Mouse (Mus musculus): ENCODE data around the gene Gab2. TPM values are rescaled to one million over a fixed set of nuclear protein-coding genes. Genes with fewer than 3 reads are reported as not detected.

Gene Gab2
- polyA plus RNA-seq, 1 experiment, result 1.8 TPM

- TF ChIP-seq CTCF (IDR thresholded peaks at IDR 0.05; ENCODE audit: control insufficient read depth, insufficient read depth, insufficient read length), result no peak
- no peak for TF ChIP-seq MAX (IDR thresholded peaks at IDR 0.05)
- no peak for TF ChIP-seq MYOD1 (IDR thresholded peaks at IDR 0.05; ENCODE audit: control insufficient read depth, insufficient read length, low read depth)
- no peak for TF ChIP-seq USF1 (IDR thresholded peaks at IDR 0.05; ENCODE audit: low read depth)
- TF ChIP-seq MYOG (IDR thresholded peaks at IDR 0.05; ENCODE audit: control insufficient read depth, extremely low read depth, insufficient read length), result no peak
- no peak for TF ChIP-seq CEBPB (IDR thresholded peaks at IDR 0.05; ENCODE audit: low read depth)
- Histone ChIP-seq H3K79me2 (ENCODE audit: control insufficient read depth, insufficient read depth) (no peaks in the 10 kb centered on the region), H3K4me3 (ENCODE audit: insufficient read depth, poor library complexity, severe bottlenecking) (no peak overlapping the region), H3K27me3 (ENCODE audit: control insufficient read depth, insufficient read depth, insufficient read length) (no peaks in the 10 kb centered on the region), H3K79me3 (ENCODE audit: low read depth) (no peaks in the 10 kb centered on the region), H3ac (ENCODE audit: control insufficient read depth, insufficient read length, low read depth) (no peak overlapping the region), H3K36me3 (ENCODE audit: control insufficient read depth, insufficient read depth) (no peaks in the 10 kb centered on the region)
These were observed 253.0 kb downstream of the Gab2 start for GRCm38 (mm10) chr7:97334406-97334805.

GRCm38 (mm10) chr7:97336678-97337077, 255.3 kb downstream of the Gab2 start:
- no peaks in the 10 kb centered on the region for H3K27me3 ChIP-seq (ENCODE audit: control insufficient read depth, insufficient read depth, insufficient read length)
- H3K4me3 ChIP-seq (ENCODE audit: insufficient read depth, poor library complexity, severe bottlenecking), result no peak overlapping the region
- no peaks in the 10 kb centered on the region for H3K36me3 ChIP-seq (ENCODE audit: control insufficient read depth, insufficient read depth)
- H3ac ChIP-seq (ENCODE audit: control insufficient read depth, insufficient read length, low read depth), result no peak overlapping the region
- H3K79me3 ChIP-seq (ENCODE audit: low read depth), result no peaks in the 10 kb centered on the region
- TF ChIP-seq USF1 (IDR thresholded peaks at IDR 0.05; ENCODE audit: low read depth) (no peak), MAX (IDR thresholded peaks at IDR 0.05) (no peak), MYOG (IDR thresholded peaks at IDR 0.05; ENCODE audit: control insufficient read depth, extremely low read depth, insufficient read length) (no peak), CEBPB (IDR thresholded peaks at IDR 0.05; ENCODE audit: low read depth) (no peak), FOSL1 (IDR thresholded peaks at IDR 0.05; ENCODE audit: insufficient read depth, low read length, poor library complexity, severe bottlenecking) (no peak), MYOD1 (IDR thresholded peaks at IDR 0.05; ENCODE audit: control insufficient read depth, insufficient read length, low read depth) (no peak), CTCF (IDR thresholded peaks at IDR 0.05; ENCODE audit: control insufficient read depth, insufficient read depth, insufficient read length) (no peak)
- H3K79me2 ChIP-seq (ENCODE audit: control insufficient read depth, insufficient read depth), result no peaks in the 10 kb centered on the region

GRCm38 (mm10) chr7:97338593-97338992, 257.2 kb downstream of the Gab2 start:
- no peak for TF ChIP-seq CTCF (IDR thresholded peaks at IDR 0.05; ENCODE audit: control insufficient read depth, insufficient read depth, insufficient read length)
- TF ChIP-seq CEBPB (IDR thresholded peaks at IDR 0.05; ENCODE audit: low read depth), result no peak
- no peak for TF ChIP-seq USF1 (IDR thresholded peaks at IDR 0.05; ENCODE audit: low read depth)
- no peak for TF ChIP-seq MAX (IDR thresholded peaks at IDR 0.05)
- no peak for TF ChIP-seq FOSL1 (IDR thresholded peaks at IDR 0.05; ENCODE audit: insufficient read depth, low read length, poor library complexity, severe bottlenecking)
- no peak for TF ChIP-seq MYOD1 (IDR thresholded peaks at IDR 0.05; ENCODE audit: control insufficient read depth, insufficient read length, low read depth)
- TF ChIP-seq MYOG (IDR thresholded peaks at IDR 0.05; ENCODE audit: control insufficient read depth, extremely low read depth, insufficient read length), result no peak
- H3K79me3 ChIP-seq (ENCODE audit: low read depth), result no peaks in the 10 kb centered on the region

GRCm38 (mm10) chr7:97339623-97340022, 258.2 kb downstream of the Gab2 start:
- no peak for TF ChIP-seq USF1 (IDR thresholded peaks at IDR 0.05; ENCODE audit: low read depth)
- TF ChIP-seq CEBPB (IDR thresholded peaks at IDR 0.05; ENCODE audit: low read depth), result no peak
- TF ChIP-seq FOSL1 (IDR thresholded peaks at IDR 0.05; ENCODE audit: insufficient read depth, low read length, poor library complexity, severe bottlenecking), result no peak
- Histone ChIP-seq H3K36me3 (ENCODE audit: control insufficient read depth, insufficient read depth) (no peaks in the 10 kb centered on the region), H3K79me3 (ENCODE audit: low read depth) (no peaks in the 10 kb centered on the region), H3K4me3 (ENCODE audit: insufficient read depth, poor library complexity, severe bottlenecking) (no peak overlapping the region), H3K79me2 (ENCODE audit: control insufficient read depth, insufficient read depth) (no peaks in the 10 kb centered on the region), H3K27me3 (ENCODE audit: control insufficient read depth, insufficient read depth, insufficient read length) (no peaks in the 10 kb centered on the region), H3ac (ENCODE audit: control insufficient read depth, insufficient read length, low read depth) (no peak overlapping the region)

More at GRCm38 (mm10) chr7:97338593-97338992, 257.2 kb downstream of the Gab2 start:
- Histone ChIP-seq H3ac (ENCODE audit: control insufficient read depth, insufficient read length, low read depth) (no peak overlapping the region), H3K36me3 (ENCODE audit: control insufficient read depth, insufficient read depth) (no peaks in the 10 kb centered on the region), H3K4me3 (ENCODE audit: insufficient read depth, poor library complexity, severe bottlenecking) (no peak overlapping the region), H3K79me2 (ENCODE audit: control insufficient read depth, insufficient read depth) (no peaks in the 10 kb centered on the region), H3K27me3 (ENCODE audit: control insufficient read depth, insufficient read depth, insufficient read length) (no peaks in the 10 kb centered on the region)

GRCm38 (mm10) chr7:97340907-97341849, 259.8 kb downstream of the Gab2 start:
- Histone ChIP-seq H3K79me2 (ENCODE audit: control insufficient read depth, insufficient read depth) (no peaks in the 10 kb centered on the region), H3K79me3 (ENCODE audit: low read depth) (no peaks in the 10 kb centered on the region)
- no peak for TF ChIP-seq MAX (IDR thresholded peaks at IDR 0.05)
- no peak for TF ChIP-seq CTCF (IDR thresholded peaks at IDR 0.05; ENCODE audit: control insufficient read depth, insufficient read depth, insufficient read length)

GRCm38 (mm10) chr7:97342961-97343360, 261.6 kb downstream of the Gab2 start:
- H3K36me3 ChIP-seq (ENCODE audit: control insufficient read depth, insufficient read depth), result no peaks in the 10 kb centered on the region
- H3ac ChIP-seq (ENCODE audit: control insufficient read depth, insufficient read length, low read depth), result no peak overlapping the region
- H3K79me2 ChIP-seq (ENCODE audit: control insufficient read depth, insufficient read depth), result no peaks in the 10 kb centered on the region
- no peaks in the 10 kb centered on the region for H3K27me3 ChIP-seq (ENCODE audit: control insufficient read depth, insufficient read depth, insufficient read length)
- H3K4me3 ChIP-seq (ENCODE audit: insufficient read depth, poor library complexity, severe bottlenecking), result no peak overlapping the region
- no peaks in the 10 kb centered on the region for H3K79me3 ChIP-seq (ENCODE audit: low read depth)
- TF ChIP-seq MYOD1 (IDR thresholded peaks at IDR 0.05; ENCODE audit: control insufficient read depth, insufficient read length, low read depth) (no peak), FOSL1 (IDR thresholded peaks at IDR 0.05; ENCODE audit: insufficient read depth, low read length, poor library complexity, severe bottlenecking) (no peak), CEBPB (IDR thresholded peaks at IDR 0.05; ENCODE audit: low read depth) (no peak), MAX (IDR thresholded peaks at IDR 0.05) (no peak), USF1 (IDR thresholded peaks at IDR 0.05; ENCODE audit: low read depth) (no peak), CTCF (IDR thresholded peaks at IDR 0.05; ENCODE audit: control insufficient read depth, insufficient read depth, insufficient read length) (no peak), MYOG (IDR thresholded peaks at IDR 0.05; ENCODE audit: control insufficient read depth, extremely low read depth, insufficient read length) (no peak)

More at GRCm38 (mm10) chr7:97340907-97341849, 259.8 kb downstream of the Gab2 start:
- no peaks in the 10 kb centered on the region for H3K36me3 ChIP-seq (ENCODE audit: control insufficient read depth, insufficient read depth)
- no peaks in the 10 kb centered on the region for H3K27me3 ChIP-seq (ENCODE audit: control insufficient read depth, insufficient read depth, insufficient read length)
- H3K4me3 ChIP-seq (ENCODE audit: insufficient read depth, poor library complexity, severe bottlenecking), result no peak overlapping the region
- H3ac ChIP-seq (ENCODE audit: control insufficient read depth, insufficient read length, low read depth), result no peak overlapping the region

Measured in C2C12 (cell line).